Mouse (Mus musculus) urinary bladder, adult 2 months (tissue): ENCODE measurements at regions not wholly inside any gene's neighbourhood (a gene's known extent, or its start where the extent isn't known, plus 50 kb on each side); places are given as distances from the start of the nearest gene placed in this dataset.
"Not testable (repeated sequence)": the region's sequence is repeated elsewhere in the genome, so short reads cannot be mapped to it uniquely, and the experiment has no call there.

Source experiments
- DNase-seq: peaks from one replicate; pipeline ENCODE4 v3.0.0; 2022; ENCODE audit warnings: low spot score

DNA sequence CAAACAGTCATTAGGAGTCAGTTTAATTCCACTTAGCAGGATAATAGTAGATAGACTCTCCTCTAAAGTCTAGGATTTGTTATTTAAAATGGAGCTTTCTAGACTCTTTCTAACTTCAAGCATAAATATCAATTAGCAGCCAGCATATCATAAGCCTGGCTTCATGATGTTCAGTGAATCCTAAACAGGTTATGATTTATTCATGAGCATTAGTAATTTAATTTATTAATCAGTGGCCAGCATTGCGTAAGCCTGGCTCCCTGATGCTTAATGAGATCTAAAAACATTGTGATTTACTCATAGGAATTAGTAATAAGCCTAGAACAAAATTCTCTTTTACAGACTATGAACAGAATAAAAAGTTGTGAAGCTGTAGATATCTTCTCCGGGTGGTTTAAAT, 64.6 kb upstream of the Rmdn2 start:
- DNase-seq, result no peak

GRCm38 (mm10) chr17:79547524-79547923, 64.1 kb upstream of the Rmdn2 start:
- DNase-seq, result no peak

GRCm38 (mm10) chr17:79550409-79550808, 61.3 kb upstream of the Rmdn2 start:
- DNase-seq, result not testable (repeated sequence)

- DNase-seq, result no peak
Measured at GRCm38 (mm10) chr17:79553850-79554249, 57.8 kb upstream of the Rmdn2 start.

GRCm38 (mm10) chr17:79555593-79555992, 56.1 kb upstream of the Rmdn2 start:
- no peak for DNase-seq
